Mouse (Mus musculus): ENCODE measurements around the gene Gucd1. TPM values are rescaled to one million over a fixed set of nuclear protein-coding genes. Genes with fewer than 3 reads are reported as not detected.
"Not testable (repeated sequence)": the region's sequence is repeated elsewhere in the genome, so short reads cannot be mapped to it uniquely, and the experiment has no call there.

Gene Gucd1
- total RNA-seq, 1 experiment from 2014 or later: 87.2 TPM

DNA sequence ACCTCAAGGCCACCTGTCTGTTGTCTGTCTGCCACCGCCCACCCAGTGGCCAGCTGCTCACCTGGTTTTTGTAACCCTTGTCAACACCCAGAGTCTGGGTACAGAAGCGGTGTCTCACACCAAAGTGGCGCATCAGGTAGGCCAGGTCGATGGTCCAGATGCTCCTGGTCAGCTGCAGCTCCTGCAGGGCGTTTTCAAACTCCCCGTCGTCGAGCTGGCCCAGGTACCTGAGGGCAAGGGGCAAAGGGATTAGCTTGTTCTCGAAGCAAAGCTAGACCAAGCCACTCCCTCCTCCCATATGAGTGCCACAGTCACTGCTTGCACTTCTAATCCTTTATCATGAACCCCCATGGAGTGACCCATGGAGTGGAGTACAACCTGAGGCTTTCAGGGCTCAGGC lies 6.7 kb downstream of the Gucd1 start:
- ATAC-seq (ENCODE audit: extremely low read depth, insufficient number of reproducible peaks, low FRiP score, poor library complexity, severe bottlenecking): no peak

DNA sequence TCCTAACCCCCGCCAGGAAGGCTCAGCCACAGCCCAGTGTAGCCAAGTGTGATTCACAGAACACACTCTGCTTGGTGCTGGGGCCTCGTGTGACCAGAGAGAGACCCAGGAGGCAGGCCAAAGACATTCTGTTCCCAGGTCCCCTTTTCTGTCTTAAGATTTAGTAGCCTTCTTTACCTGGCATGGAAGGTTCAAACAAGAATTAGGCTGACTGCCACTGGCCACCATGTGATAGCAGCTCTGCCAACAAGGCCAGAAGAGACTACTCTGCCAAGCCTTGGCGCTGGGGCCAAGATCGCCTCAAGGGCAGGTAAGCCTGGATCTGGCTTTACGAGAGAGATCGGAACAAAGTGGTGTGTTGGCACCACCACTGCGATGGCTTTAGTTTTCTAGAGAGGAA lies 7.3 kb downstream of the Gucd1 start:
- no peak for ATAC-seq (ENCODE audit: extremely low read depth, insufficient number of reproducible peaks, low FRiP score, poor library complexity, severe bottlenecking)

DNA sequence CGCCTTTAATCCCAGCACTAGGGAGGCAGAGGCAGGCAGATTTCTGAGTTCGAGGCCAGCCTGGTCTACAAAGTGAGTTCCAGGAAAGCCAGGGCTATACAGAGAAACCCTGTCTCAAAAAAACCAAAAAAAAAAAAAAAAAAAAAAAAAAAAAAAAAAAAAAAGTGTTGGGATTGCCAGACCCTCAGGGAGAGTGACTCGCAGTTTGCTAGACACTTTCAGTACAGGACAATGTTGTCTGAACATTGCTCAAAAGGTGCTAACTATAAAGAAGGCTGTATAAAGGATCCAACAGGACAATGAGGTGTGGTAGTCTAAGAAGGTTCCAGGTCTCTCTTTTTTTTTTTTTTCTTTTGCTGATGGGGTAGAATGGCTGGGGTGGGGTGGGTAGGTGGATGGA lies 11.8 kb downstream of the Gucd1 start:
- not testable (repeated sequence) for ATAC-seq (ENCODE audit: extremely low read depth, insufficient number of reproducible peaks, low FRiP score, poor library complexity, severe bottlenecking)

DNA sequence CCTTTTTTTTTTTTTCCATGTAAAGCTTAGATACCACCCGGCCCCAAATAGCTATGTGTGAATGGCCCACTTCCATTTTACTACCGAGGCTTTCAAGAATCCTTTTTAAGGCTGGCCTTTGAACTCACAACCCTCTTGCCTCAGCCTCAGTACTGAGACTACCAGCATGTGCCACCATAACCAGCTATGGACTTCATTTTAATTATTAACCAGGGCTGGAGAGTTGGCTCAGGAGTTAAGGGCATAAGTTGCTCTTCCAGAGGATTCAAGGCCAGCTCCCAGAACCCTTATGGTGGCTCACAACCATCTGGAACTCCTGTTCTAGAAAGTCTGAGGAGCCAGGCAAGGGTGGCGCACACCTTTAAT lies 12.7 kb downstream of the Gucd1 start:
- no peak for ATAC-seq (ENCODE audit: extremely low read depth, insufficient number of reproducible peaks, low FRiP score, poor library complexity, severe bottlenecking)

DNA sequence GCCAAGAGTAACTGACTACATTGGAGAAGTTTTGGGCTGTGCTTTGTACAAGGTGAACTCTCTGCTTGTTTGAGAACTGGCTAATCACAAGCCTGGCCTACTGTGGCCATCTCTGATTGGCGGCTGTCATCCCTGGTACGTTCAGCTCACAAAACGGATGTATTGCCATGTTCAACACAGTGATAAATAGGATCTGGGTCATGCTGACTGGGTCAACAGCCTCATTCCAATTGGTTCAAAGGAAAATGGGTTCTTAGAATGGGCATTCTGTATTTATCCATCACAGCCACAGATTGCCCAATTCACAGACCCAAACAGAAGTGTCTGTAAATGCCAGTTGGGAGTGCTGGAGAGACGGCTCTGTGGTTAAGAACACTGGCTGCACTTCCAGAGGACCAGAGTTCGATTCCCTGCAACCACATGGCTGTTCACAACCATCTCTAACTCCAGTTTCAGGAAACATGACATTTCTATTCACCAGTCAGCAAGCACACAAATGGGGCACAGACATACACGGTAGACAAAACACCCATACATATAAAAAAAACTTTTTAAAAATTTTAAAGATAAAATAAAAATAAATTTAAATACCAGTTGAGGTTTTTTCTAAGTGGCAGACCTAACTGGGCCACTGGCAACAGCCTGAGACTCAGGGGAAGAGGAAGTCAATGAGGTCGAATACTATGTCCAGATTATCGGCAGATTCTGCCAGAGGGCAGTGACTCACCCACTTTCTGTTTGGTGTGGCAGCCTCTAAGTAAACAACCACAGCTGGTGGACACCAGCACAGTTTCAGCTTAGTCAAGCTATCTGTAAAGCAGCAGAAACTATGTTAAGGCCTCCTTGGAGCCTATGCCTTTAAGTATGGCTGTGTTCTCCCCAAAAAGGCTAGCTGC lies 13.3 kb downstream of the Gucd1 start:
- ATAC-seq (ENCODE audit: extremely low read depth, insufficient number of reproducible peaks, low FRiP score, poor library complexity, severe bottlenecking): peak; percentile 82

DNA sequence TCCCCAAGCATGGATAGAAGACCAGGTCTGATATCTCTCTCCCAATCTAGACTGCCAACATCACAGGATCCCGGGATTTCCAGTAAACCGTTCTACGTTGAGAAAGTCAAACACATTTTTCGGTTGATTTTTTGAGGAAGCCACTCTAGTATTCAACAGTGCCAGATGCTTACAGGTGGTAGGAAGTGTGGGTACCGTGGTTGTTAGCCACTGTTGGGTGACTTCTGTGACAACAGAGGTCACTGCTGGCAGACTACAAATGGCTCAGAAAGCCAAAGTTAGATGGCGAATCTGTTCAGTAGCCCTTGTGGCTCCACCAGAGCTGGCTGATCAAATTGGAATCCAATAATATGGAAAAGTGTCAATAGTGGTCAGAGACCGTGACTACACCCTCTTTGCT lies 14.1 kb downstream of the Gucd1 start:
- ATAC-seq (ENCODE audit: extremely low read depth, insufficient number of reproducible peaks, low FRiP score, poor library complexity, severe bottlenecking): no peak

GRCm38 (mm10) chr10:75501641-75502040 lies 16.1 kb downstream of the Gucd1 start:
- no peak for ATAC-seq (ENCODE audit: extremely low read depth, insufficient number of reproducible peaks, low FRiP score, poor library complexity, severe bottlenecking)

- no peak for ATAC-seq (ENCODE audit: extremely low read depth, insufficient number of reproducible peaks, low FRiP score, poor library complexity, severe bottlenecking)
Observed at GRCm38 (mm10) chr10:75500345-75500744, 17.4 kb downstream of the Gucd1 start.

GRCm38 (mm10) chr10:75499791-75500190 lies 18.0 kb downstream of the Gucd1 start:
- no peak for ATAC-seq (ENCODE audit: extremely low read depth, insufficient number of reproducible peaks, low FRiP score, poor library complexity, severe bottlenecking)

DNA sequence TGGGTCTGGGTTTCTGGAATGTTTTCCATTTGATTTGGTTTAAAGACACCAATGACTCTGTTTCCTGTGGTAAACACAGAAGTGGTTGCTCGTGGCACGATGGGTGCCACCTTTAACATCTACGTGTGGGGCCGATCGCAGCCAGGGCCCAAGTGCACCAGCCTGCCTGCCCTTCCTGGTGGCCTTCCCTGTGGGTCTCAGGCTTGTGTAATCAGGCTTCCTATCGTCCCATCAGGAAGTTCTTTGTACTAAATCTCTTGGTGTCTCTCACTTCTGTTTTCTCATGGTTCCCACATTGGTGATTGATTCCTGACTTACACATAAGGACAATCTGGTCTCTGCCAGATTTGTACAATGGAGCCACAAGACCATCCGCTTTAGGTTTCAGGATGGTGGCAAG lies 18.6 kb downstream of the Gucd1 start:
- not testable (repeated sequence) for ATAC-seq (ENCODE audit: extremely low read depth, insufficient number of reproducible peaks, low FRiP score, poor library complexity, severe bottlenecking)

- ATAC-seq (ENCODE audit: extremely low read depth, insufficient number of reproducible peaks, low FRiP score, poor library complexity, severe bottlenecking): no peak
Observed at GRCm38 (mm10) chr10:75495921-75496320, 21.9 kb downstream of the Gucd1 start.

DNA sequence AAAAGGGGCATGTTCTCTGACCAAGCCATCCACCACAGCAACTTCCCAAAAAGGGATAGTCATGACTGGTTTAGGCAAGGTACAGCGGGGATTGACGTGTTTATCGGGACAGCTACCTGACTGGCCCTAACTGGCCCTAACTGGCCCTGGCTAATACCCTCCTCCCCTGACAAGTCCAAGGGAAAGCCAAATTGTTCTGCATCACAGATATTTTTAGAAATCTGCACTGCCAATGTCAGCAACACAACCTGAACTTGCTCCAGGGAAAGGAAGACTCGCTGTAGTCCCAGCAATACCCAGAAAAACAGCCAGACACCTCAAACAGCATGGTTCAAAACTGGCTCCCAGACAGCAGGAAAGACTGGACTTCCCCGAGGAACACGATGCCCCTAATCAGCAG lies 22.5 kb downstream of the Gucd1 start:
- ATAC-seq (ENCODE audit: extremely low read depth, insufficient number of reproducible peaks, low FRiP score, poor library complexity, severe bottlenecking): no peak

GRCm38 (mm10) chr10:75491936-75492262 lies 25.9 kb downstream of the Gucd1 start:
- peak; percentile 51; the same call in 1 of the 2 replicates for ATAC-seq (ENCODE audit: extremely low read depth, insufficient number of reproducible peaks, low FRiP score, poor library complexity, severe bottlenecking)

- ATAC-seq (ENCODE audit: extremely low read depth, insufficient number of reproducible peaks, low FRiP score, poor library complexity, severe bottlenecking): no peak
Observed at GRCm38 (mm10) chr10:75491234-75491935, 26.4 kb downstream of the Gucd1 start.

- no peak for ATAC-seq (ENCODE audit: extremely low read depth, insufficient number of reproducible peaks, low FRiP score, poor library complexity, severe bottlenecking)
Observed at GRCm38 (mm10) chr10:75490731-75491130, 27.0 kb downstream of the Gucd1 start.

DNA sequence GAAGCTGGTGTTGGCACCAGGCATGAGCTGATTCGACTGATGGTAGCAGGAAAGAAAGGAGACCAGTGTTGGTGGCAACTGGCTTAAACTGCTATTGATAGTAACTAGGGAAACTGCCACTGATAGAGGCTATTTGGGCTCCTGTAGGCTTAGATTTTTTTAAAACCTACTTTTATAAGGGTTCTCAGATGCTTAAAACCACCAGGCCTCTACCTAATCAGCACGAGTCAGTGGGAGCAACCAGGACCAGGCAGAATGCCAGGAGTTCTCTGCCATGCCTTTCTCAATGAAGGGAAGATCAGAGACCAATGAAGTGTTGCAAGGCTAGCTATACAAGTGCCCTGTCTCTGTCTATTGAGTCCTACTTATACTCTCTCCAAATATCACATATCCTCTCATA lies 28.2 kb downstream of the Gucd1 start:
- no peak for ATAC-seq (ENCODE audit: extremely low read depth, insufficient number of reproducible peaks, low FRiP score, poor library complexity, severe bottlenecking)

- ATAC-seq (ENCODE audit: extremely low read depth, insufficient number of reproducible peaks, low FRiP score, poor library complexity, severe bottlenecking): no peak
Observed at GRCm38 (mm10) chr10:75487131-75487530, 30.6 kb downstream of the Gucd1 start.

- ATAC-seq (ENCODE audit: extremely low read depth, insufficient number of reproducible peaks, low FRiP score, poor library complexity, severe bottlenecking): peak; percentile 85
Observed at GRCm38 (mm10) chr10:75486086-75486979, 31.4 kb downstream of the Gucd1 start.

- no peak for ATAC-seq (ENCODE audit: extremely low read depth, insufficient number of reproducible peaks, low FRiP score, poor library complexity, severe bottlenecking)
Observed at GRCm38 (mm10) chr10:75484767-75485166, 33.0 kb downstream of the Gucd1 start.

All from neutrophil, adult 5-6 weeks (primary cell).